Mouse (Mus musculus) left cerebral cortex, postnatal 14 days (tissue): ENCODE results near the gene Gm20388. TPM values are rescaled to one million over a fixed set of nuclear protein-coding genes. Genes with fewer than 3 reads are reported as not detected.
"Not testable (repeated sequence)": the region's sequence is repeated elsewhere in the genome, so short reads cannot be mapped to it uniquely, and the experiment has no call there.

Source experiments
- DNase-seq, 2 experiments: peaks; one replicate each; pipeline ENCODE4 v3.0.0; 2021 to 2022; ENCODE audit warnings: low spot score in 2 of 2, mixed read lengths in 1 of 2
- intact Hi-C: fragments of 180-260 bp; cut with DNase I; formaldehyde crosslinking; loops from one replicate; pipeline ENCODE4 v1.15.1; 2025
- total RNA-seq, 2 experiments: library from RNA; stranded (reverse); gene quantifications; 2 replicates each; pipeline ENCODE4 v1.2.3; 2021

Gm20388 gene
- total RNA-seq, 2 experiments from 2014 or later = 2.8 to 7.3 TPM

GRCm38 (mm10) chr8:122319045-122319707 lies 2408.5 kb downstream of the Gm20388 start:
- intact Hi-C loops = no loop called here
- DNase-seq = no peak

- no peak for DNase-seq
- intact Hi-C loops = no loop called here
Measured at GRCm38 (mm10) chr8:122319708-122320075, 2409.1 kb downstream of the Gm20388 start.

DNA sequence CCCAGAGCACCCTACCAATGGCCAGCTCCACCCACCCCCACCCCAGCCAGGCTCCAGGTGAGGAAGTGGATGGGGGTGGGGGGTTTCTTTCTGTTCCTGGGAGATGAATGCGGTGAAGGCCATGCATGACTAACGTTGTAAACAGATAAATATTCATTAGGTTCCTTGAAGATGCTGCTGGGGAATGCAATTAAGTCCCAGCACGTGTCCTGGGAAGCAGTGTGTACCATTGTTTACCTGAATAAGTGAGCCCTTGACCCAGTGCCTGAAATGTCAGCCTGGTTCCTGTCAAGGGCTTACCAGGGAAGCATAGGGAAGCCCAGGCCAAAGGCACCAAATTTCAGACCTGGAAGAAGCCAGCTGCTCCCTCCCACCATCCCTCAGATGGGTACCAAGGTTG lies 2409.9 kb downstream of the Gm20388 start:
- intact Hi-C loops = no loop called here

GRCm38 (mm10) chr8:122321455-122321921 lies 2410.8 kb downstream of the Gm20388 start:
- no peak for DNase-seq
- intact Hi-C loops = no loop called here

More for the DNA sequence above, 2409.9 kb downstream of the Gm20388 start:
- DNase-seq = no peak

DNA sequence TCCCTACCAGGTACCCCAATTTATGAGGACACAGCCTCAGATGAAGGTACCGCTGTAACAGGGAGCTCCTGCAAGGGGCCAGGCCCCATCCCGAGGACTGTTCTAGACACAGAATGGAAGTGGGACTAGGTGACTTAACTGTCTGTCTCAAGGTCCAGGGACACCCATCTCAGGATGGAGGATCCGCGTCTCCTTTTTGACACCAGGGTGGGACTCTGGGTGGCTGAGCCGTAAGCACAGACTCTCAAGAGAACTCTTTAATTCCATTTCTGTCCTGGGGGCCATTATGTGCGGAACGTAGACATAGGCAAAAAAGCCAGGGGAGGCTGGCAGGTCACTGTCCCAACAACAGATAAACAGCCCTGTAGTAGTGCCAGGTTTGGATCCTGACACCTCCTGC lies 2411.5 kb downstream of the Gm20388 start:
- DNase-seq = no peak
- intact Hi-C loops = no loop called here

DNA sequence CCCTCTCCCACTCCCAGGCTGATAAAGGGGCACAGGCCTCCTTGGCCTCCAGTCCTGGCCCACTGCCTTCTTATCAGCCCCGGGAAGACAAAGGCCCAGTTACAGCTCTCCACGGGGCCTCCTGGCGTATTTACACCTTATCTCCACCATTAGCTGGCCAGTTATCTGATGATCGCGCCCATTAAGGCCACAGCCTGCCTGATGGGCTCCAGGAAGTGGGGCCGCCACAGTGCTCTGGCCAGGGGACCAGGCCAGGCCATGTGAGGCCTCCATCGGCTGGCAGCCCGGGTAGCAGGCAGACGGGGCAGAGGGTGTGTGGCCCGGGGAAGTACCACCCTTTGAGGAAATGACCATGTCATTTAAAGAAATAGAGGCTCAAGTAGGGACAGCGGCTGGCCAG lies 2412.2 kb downstream of the Gm20388 start:
- no peak for DNase-seq
- intact Hi-C loops = no loop called here

DNA sequence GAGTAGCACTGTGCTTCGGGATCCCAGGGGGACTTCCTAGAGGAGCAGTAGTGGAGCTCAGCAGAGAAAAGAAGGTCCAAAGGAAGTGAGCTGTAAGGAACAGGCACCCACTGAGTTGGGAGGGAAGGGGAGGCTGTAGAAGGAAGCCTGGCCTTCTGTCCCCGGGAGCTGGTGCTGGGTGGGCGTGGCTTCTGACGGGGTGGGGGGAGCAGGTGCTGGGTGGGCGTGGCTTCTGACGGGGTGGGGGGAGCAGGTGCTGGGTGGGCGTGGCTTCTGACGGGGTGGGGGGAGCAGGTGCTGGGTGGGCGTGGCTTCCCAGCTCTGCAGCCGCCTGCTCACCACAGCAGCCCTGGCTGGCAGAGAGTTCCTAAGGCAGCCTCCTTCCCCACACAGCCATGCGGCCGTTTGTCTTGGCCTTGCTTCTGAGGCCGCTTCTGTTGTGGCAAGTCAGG lies 2413.3 kb downstream of the Gm20388 start:
- DNase-seq, intact Hi-C loops: not testable (repeated sequence)

DNA sequence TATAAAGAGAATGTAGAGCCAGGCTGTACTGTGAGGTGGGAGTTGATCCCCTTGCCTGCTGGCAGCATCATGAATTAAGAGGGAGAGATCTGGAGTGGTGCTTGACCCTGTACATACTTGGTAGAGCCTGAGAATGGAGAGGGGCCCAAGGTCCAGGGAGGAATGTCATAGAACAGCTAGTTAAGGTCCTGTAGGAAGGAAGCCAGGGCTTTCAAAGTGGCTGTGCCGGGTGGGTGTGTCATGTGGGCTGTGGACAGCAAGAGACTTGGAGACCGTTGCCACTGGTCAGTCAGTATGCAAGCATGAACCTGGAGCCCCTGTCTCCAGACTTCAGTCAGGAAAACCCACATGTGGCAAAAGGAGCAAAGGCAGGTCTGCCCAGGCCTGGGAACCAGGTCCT lies 2414.6 kb downstream of the Gm20388 start:
- intact Hi-C loops = no loop called here
- DNase-seq = no peak

DNA sequence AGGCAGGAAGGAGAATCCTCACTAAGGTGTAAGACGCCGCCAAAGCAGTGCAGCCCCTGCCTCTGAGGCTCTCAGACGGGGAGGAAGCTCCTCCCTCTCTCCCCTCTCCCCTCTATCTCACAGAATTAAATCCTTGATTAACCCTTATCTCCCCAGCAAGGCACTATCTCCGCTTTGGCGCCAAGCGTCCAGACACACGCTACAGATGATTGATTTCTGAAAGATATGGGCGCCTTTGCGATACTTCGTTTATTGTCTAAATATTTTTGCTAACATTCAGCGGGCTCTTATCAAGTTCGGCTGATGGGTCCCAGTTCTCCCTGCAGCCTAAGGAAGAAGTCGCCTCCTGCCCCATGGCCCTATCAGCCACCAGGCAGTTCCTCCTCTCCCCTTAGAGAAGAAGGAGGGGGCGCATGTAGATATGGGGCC lies 2415.5 kb downstream of the Gm20388 start:
- DNase-seq = no peak
- intact Hi-C loops = no loop called here

GRCm38 (mm10) chr8:122329072-122329471 lies 2418.4 kb downstream of the Gm20388 start:
- intact Hi-C loops = no loop called here
- DNase-seq = no peak

GRCm38 (mm10) chr8:122329553-122330239 lies 2419.1 kb downstream of the Gm20388 start:
- intact Hi-C loops = loop anchor here (5.0 kb wide), 1 partner anchor 357 kb away; no protein-coding TSS in a partner anchor

DNA sequence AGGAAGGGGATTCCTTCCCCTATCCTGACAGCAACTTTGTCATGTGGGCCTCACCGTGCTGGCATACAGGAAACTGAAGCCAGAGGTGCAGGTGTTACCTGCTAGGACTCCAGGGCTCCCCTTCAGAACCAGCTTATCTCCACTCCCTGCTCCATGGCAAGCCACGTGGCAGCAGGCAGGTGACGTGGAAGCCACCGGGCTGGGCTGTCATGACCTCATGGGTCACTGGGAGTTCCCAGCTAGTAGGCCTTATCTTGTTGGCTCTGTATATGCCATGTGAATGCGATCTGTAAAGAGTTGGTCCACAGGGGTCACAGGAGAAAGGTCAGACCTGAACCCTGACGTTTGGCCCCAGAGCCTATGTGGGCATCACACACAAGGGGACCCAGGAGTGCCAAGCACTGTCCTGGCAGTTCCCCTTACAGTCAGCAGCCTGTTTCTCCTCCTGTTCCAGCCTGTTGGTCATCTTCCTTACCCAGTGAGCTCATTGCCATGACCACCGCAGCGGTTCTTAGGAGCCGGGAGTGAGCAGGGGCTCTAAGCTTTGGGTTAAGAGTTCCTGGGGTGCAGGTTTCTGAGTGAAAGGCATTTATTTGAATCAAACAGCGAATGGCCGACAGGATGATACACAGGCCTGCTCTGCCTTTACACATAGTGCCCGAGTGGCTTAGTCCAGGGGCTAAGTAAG lies 2419.9 kb downstream of the Gm20388 start:
- DNase-seq = no peak
- intact Hi-C loops = loop anchor here (5.0 kb wide), 1 partner anchor 358 kb away; no protein-coding TSS in a partner anchor

More at GRCm38 (mm10) chr8:122329553-122330239, 2419.1 kb downstream of the Gm20388 start:
- DNase-seq = no peak

- peak in 1 of 2 experiments; percentile 35 for DNase-seq
- intact Hi-C loops = loop anchor here (5.0 kb wide), 1 partner anchor 359 kb away; no protein-coding TSS in a partner anchor
Measured at GRCm38 (mm10) chr8:122331134-122331523, 2420.5 kb downstream of the Gm20388 start.

- intact Hi-C loops = loop anchor here (1.0 to 5.0 kb wide), 2 partner anchors 60 to 361 kb away; no protein-coding TSS in a partner anchor
- DNase-seq = peak; percentile 80 to 83
Measured at GRCm38 (mm10) chr8:122332753-122333506, 2422.3 kb downstream of the Gm20388 start.

DNA sequence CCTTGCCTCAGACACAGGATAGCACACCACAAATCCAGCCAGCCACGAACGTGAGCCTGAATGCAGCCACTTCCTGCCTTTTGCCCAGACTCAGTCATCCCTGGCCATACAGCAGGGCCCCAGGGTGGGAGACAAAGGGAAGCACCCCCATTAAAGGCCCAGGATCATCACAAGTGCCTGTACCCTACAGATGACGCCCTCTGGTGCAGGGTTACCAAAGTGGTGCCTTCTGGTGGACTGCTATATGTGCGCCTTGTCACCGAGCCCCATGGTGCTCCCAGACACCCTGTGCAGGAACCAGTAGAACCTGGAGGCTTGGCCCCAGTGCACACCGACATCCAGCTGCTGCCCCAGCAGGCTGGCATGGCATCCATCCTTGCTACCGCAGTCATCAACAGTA lies 2422.9 kb downstream of the Gm20388 start:
- intact Hi-C loops = loop anchor here (1.0 to 5.0 kb wide), 2 partner anchors 60 to 361 kb away; no protein-coding TSS in a partner anchor

DNA sequence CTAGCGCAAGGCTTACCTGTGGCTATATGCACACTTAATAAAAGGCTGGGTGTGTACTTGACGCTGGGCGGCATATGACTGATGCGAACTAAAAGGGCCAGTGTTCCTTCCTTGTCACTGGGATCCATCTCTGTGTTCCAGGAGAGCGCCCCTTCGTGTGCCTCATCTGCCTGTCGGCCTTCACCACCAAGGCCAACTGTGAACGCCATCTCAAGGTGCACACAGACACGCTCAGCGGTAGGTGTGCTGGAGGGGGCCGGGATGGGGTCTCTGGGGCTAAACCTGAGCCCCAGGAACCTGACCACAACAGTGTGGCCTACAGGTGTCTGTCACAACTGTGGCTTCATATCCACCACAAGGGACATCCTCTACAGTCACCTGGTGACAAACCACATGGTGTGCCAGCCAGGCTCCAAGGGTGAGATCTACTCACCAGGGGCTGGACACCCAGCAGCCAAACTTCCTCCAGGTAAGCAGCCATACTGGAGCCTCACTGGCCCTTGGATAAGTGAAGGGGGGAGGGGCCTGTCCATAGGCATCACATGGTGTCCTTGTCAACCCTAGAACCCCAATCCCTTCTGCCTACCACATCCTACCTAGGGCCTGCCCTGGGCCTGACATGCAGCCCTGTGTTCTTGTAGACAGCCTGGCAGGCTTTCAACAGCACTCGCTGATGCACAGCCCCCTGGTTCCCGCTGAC lies 2424.3 kb downstream of the Gm20388 start:
- intact Hi-C loops = loop anchor here (5.0 kb wide), 1 partner anchor 363 kb away; no protein-coding TSS in a partner anchor
- no peak for DNase-seq

More for the DNA sequence above, 2422.9 kb downstream of the Gm20388 start:
- no peak for DNase-seq

DNA sequence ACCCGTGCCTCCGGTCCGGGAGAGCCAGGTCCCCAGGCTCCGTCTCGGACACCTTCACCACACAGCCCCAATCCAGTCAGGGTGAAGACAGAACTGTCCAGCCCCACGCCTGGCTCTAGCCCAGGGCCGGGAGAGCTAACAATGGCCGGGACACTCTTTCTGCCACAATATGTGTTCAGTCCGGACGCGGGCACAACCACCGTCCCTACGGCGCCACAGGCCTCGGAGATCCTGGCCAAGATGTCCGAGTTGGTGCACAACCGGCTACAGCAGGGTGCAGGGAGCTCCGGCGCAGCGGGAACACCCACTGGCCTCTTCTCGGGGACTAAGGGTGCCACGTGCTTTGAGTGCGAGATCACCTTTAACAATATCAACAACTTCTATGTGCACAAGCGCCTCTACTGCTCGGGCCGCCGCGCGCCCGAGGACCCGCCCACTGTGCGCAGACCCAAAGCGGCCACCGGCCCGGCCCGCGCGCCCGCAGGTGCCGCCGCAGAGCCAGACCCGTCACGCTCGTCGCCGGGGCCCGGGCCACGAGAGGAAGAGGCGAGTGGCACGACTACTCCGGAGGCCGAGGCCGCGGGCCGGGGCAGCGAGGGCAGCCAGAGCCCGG lies 2425.1 kb downstream of the Gm20388 start:
- intact Hi-C loops = no loop called here
- peak in 1 of 2 experiments; percentile 29 for DNase-seq
